Mouse (Mus musculus): ENCODE data around the gene Acot3. TPM values are rescaled to one million over a fixed set of nuclear protein-coding genes. Genes with fewer than 3 reads are reported as not detected.
"Not testable (repeated sequence)": the region's sequence is repeated elsewhere in the genome, so short reads cannot be mapped to it uniquely, and the experiment has no call there.

The Acot3 gene
- polyA plus RNA-seq, 2 experiments, result 2.0 to 3.7 TPM

DNA sequence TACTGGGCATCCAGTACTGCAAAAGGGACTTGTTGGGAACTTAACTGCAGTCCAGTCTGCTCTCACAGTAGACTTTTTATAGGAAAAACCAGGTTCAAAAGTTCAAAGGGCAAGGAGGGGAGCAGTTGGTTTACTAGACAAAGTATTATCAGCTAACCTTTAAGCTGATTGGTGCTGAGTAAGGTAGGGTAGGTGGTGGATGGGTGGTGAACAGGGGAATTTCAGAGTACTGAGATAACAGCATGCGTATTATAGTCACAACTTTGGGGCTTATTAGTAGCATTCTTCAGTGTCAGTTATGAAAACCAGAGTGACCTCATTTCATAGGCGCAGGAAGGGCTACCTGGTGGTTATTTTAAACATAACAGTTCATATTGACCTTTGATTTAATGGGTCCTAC, 47.7 kb downstream of the Acot3 start:
- no peak overlapping the region for H3K27ac ChIP-seq
- ATAC-seq (ENCODE audit: insufficient read depth), result peak; percentile 48; the same call in 1 of the 2 replicates
- H3K9me3 ChIP-seq (ENCODE audit: control insufficient read depth, low read length), result no peaks in the 10 kb centered on the region
- no peak overlapping the region for H3K9ac ChIP-seq (replicated peaks)
- H3K36me3 ChIP-seq (replicated peaks; ENCODE audit: control insufficient read depth, insufficient read depth, low read depth), result no peaks in the 10 kb centered on the region
- no peak for DNase-seq (ENCODE audit: low read depth in 3 of 3, low spot score in 3 of 3)
- no peak overlapping the region for H3K4me2 ChIP-seq (ENCODE audit: low read depth)
- WGBS (ENCODE audit: insufficient replicate concordance), result 45% methylated on average over 2 of the region's 2 CpGs
- no peaks in the 10 kb centered on the region; the same call in 1 of the 2 replicates for H3K27me3 ChIP-seq (ENCODE audit: control insufficient read depth, insufficient read depth, low read length)
- no peak for TF ChIP-seq EP300 (IDR thresholded peaks at IDR 0.05; ENCODE audit: low read depth)
- no peak for TF ChIP-seq CTCF (IDR thresholded peaks at IDR 0.05; ENCODE audit: low read depth)
- peaks cover 2 to 9% of the 10 kb centered on the region in 2 experiments; a peak in 2 of 4 replicates for H3K4me1 ChIP-seq (replicated peaks; ENCODE audit: control insufficient read depth in 2 of 2, insufficient read depth in 2 of 2, low read length in 1 of 2)
- H3K4me3 ChIP-seq (ENCODE audit: insufficient read depth in 1 of 2, low read depth in 2 of 2, low read length in 2 of 2), result no peak overlapping the region

DNA sequence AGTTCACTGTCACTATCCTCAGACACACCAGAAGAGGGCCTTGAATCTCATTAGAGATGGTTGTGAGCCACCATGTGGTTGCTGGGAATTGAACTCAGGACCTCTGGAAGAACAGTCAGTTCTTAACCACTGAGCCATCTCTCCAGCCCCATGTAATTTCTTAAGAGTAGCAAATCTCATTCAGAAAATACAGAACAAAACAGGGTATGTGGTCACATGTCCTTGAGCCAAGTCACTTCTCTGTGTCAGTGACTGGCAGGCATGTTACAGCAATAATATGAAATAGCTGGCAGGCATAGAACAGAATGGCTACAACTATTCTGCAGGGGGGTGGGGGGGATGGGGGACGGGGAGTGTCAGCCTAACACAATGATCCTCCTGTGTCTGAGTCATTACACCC, 48.1 kb downstream of the Acot3 start:
- Histone ChIP-seq H3K9me3 (ENCODE audit: control insufficient read depth, low read length) (no peaks in the 10 kb centered on the region), H3K9ac (replicated peaks) (no peak overlapping the region), H3K4me1 (replicated peaks; ENCODE audit: control insufficient read depth in 2 of 2, insufficient read depth in 2 of 2, low read length in 1 of 2) (peaks cover 2 to 9% of the 10 kb centered on the region in 2 experiments; a peak in 2 of 4 replicates), H3K36me3 (replicated peaks; ENCODE audit: control insufficient read depth, insufficient read depth, low read depth) (no peaks in the 10 kb centered on the region), H3K27me3 (ENCODE audit: control insufficient read depth, insufficient read depth, low read length) (no peaks in the 10 kb centered on the region; the same call in 1 of the 2 replicates), H3K27ac (no peak overlapping the region), H3K4me3 (ENCODE audit: insufficient read depth in 1 of 2, low read depth in 2 of 2, low read length in 2 of 2) (no peak overlapping the region), H3K4me2 (ENCODE audit: low read depth) (peak overlapping the region; percentile 83; the same call in 1 of the 2 replicates)
- WGBS (ENCODE audit: insufficient replicate concordance), result 67% methylated on average over 1 of the region's 1 CpGs
- TF ChIP-seq EP300 (IDR thresholded peaks at IDR 0.05; ENCODE audit: low read depth) (no peak), CTCF (IDR thresholded peaks at IDR 0.05; ENCODE audit: low read depth) (no peak)
- DNase-seq (ENCODE audit: low read depth in 3 of 3, low spot score in 3 of 3) (no peak), ATAC-seq (ENCODE audit: insufficient read depth) (no peak)

DNA sequence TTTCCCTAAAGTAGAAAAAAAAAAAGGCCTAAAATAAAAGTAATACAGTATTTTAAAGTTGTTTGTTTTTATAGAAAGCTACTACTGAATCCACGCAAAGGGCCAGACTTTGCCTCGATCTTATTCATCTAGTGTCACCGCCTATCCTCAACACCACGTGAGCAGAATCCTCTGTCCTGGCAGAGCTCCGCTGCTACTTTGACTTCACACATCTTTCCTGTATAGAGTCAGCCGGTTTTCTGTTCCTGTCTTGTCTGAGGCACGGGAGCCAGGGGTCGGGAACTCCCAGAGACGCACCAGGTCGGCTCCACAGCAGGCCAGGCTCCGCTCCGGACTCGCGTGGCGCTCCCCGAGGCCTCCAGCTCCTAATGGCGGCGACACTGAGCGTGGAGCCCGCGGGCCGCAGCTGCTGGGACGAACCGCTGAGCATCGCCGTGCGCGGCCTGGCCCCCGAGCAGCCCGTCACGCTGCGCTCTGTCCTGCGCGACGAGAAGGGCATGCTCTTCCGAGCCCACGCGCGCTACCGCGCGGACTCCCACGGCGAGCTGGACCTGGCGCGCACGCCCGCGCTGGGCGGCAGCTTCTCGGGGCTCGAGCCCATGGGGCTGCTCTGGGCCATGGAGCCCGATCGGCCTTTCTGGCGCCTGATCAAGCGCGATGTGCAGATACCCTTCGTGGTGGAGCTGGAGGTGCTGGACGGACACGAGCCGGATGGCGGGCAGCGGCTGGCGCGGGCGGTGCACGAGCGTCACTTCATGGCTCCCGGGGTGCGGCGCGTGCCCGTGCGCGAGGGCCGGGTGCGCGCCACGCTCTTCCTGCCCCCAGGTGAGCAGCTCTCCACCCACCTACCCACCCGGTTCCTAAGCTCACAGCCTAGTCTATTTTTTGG, 48.9 kb downstream of the Acot3 start, which contains the start of gene Acot6:
Gene Acot6 (plus strand): TSS at position 51 of the 889 bp plus-strand sequence.
- not testable (repeated sequence) for H3K9me3 ChIP-seq (ENCODE audit: control insufficient read depth, low read length); H3K27ac ChIP-seq; H3K4me1 ChIP-seq (replicated peaks; ENCODE audit: control insufficient read depth in 2 of 2, insufficient read depth in 2 of 2, low read length in 1 of 2); H3K27me3 ChIP-seq (ENCODE audit: control insufficient read depth, insufficient read depth, low read length); H3K36me3 ChIP-seq (replicated peaks; ENCODE audit: control insufficient read depth, insufficient read depth, low read depth)
- ATAC-seq (ENCODE audit: insufficient read depth), result peak; percentile 60
- DNase-seq (ENCODE audit: low read depth in 3 of 3, low spot score in 3 of 3), result peak in 1 of 3 experiments; percentile 36
- Histone ChIP-seq H3K4me3 (ENCODE audit: insufficient read depth in 1 of 2, low read depth in 2 of 2, low read length in 2 of 2) (peak within 1 kb of the TSS; percentile 52 to 60), H3K9ac (replicated peaks) (peak within 1 kb of the TSS; percentile 57), H3K4me2 (ENCODE audit: low read depth) (peak within 1 kb of the TSS; percentile 83)
- under 1% methylated on average over 63 of the region's 80 CpGs for WGBS (ENCODE audit: insufficient replicate concordance)

DNA sequence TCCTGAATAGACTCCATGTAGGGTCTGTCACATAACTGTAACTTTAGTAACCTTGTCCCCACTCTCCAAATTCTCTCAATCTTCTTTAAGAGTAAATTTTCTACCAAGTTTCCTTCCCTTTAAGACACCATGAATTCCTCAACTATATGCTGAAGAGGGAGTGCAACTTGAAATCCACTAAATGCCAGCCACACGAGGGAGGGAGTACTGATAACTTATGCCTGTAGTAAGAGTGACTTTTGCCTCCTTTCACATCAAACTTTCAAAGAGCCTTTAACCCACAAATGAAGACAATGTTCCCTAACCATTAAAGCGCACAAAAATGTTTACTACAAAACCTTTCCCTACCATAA, 49.5 kb downstream of the Acot3 start:
- Histone ChIP-seq H3K4me2 (ENCODE audit: low read depth) (peak overlapping the region; percentile 83), H3K9me3 (ENCODE audit: control insufficient read depth, low read length) (no peaks in the 10 kb centered on the region), H3K4me3 (ENCODE audit: insufficient read depth in 1 of 2, low read depth in 2 of 2, low read length in 2 of 2) (peak overlapping the region; percentile 52 to 60), H3K36me3 (replicated peaks; ENCODE audit: control insufficient read depth, insufficient read depth, low read depth) (no peaks in the 10 kb centered on the region), H3K27ac (no peak overlapping the region), H3K27me3 (ENCODE audit: control insufficient read depth, insufficient read depth, low read length) (no peaks in the 10 kb centered on the region; the same call in 1 of the 2 replicates), H3K4me1 (replicated peaks; ENCODE audit: control insufficient read depth in 2 of 2, insufficient read depth in 2 of 2, low read length in 1 of 2) (peaks cover 2 to 9% of the 10 kb centered on the region in 2 experiments; a peak in 2 of 4 replicates), H3K9ac (replicated peaks) (no peak overlapping the region; the same call in 1 of the 2 replicates)
- TF ChIP-seq CTCF (IDR thresholded peaks at IDR 0.05; ENCODE audit: low read depth) (no peak), EP300 (IDR thresholded peaks at IDR 0.05; ENCODE audit: low read depth) (no peak)
- no peak for DNase-seq (ENCODE audit: low read depth in 3 of 3, low spot score in 3 of 3)
- WGBS (ENCODE audit: insufficient replicate concordance), result 43% methylated on average over 2 of the region's 2 CpGs
- ATAC-seq (ENCODE audit: insufficient read depth), result no peak

DNA sequence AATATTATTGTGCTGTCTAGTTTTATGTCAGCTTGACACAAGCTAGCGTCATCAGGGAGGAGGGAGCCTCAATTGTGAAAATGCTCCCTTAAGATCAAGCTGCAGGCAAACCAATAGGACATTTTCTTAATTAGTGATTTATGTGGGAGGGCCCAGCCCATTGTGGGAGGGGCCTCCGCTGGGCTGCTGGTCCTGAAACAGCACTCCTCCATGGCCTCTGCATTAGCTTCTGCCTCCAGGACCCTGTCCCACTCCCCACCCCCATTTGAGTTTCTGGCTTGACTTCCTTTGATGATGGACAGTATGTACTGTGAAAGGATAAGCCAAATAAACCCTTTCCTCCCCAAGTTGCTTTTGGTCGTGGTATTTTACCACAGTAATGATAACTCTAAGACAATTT, 55.1 kb downstream of the Acot3 start:
- no peak for ATAC-seq (ENCODE audit: insufficient read depth)
- no peaks in the 10 kb centered on the region for H3K9me3 ChIP-seq (ENCODE audit: control insufficient read depth, low read length)
- 69% methylated on average over 3 of the region's 3 CpGs for WGBS (ENCODE audit: insufficient replicate concordance)

More for the DNA sequence above, 55.1 kb downstream of the Acot3 start:
- Histone ChIP-seq H3K36me3 (replicated peaks; ENCODE audit: control insufficient read depth, insufficient read depth, low read depth) (no peaks in the 10 kb centered on the region), H3K4me1 (replicated peaks; ENCODE audit: control insufficient read depth in 2 of 2, insufficient read depth in 2 of 2, low read length in 1 of 2) (no peaks in the 10 kb centered on the region), H3K4me2 (ENCODE audit: low read depth) (no peak overlapping the region), H3K4me3 (ENCODE audit: insufficient read depth in 1 of 2, low read depth in 2 of 2, low read length in 2 of 2) (no peak overlapping the region), H3K27me3 (ENCODE audit: control insufficient read depth, insufficient read depth, low read length) (no peaks in the 10 kb centered on the region), H3K9ac (replicated peaks) (no peak overlapping the region), H3K27ac (no peak overlapping the region)
- TF ChIP-seq EP300 (IDR thresholded peaks at IDR 0.05; ENCODE audit: low read depth), result no peak
- no peak for TF ChIP-seq CTCF (IDR thresholded peaks at IDR 0.05; ENCODE audit: low read depth)
- no peak for DNase-seq (ENCODE audit: low read depth in 3 of 3, low spot score in 3 of 3)
